Mouse (Mus musculus): ENCODE results near the gene Zfp182.

The Zfp182 gene

GRCm38 (mm10) chrX:21061866-21062543 lies at the start of gene Zfp182:
TSS of gene Zfp182 (minus strand) at chrX:21062316.
- peak; percentile 91 for DNase-seq

- no peak for DNase-seq
Observed at GRCm38 (mm10) chrX:21089867-21090239, 27.7 kb upstream of the Zfp182 start.

- peak; percentile 84 for DNase-seq
Observed at GRCm38 (mm10) chrX:21088983-21089866, 27.1 kb upstream of the Zfp182 start, which contains the start of gene Zfp300. TSS of gene Zfp300 (minus strand) at chrX:21089527.

- DNase-seq, result no peak
Observed at GRCm38 (mm10) chrX:21088645-21088982, 26.5 kb upstream of the Zfp182 start.

- DNase-seq, result no peak
Observed at GRCm38 (mm10) chrX:21068106-21068505, 6.0 kb upstream of the Zfp182 start, which contains the start of gene Spaca5. TSS of gene Spaca5 (plus strand) at chrX:21068406.

GRCm38 (mm10) chrX:21062544-21062890 lies 401 bp upstream of the Zfp182 start:
- DNase-seq, result no peak

GRCm38 (mm10) chrX:21061460-21061859 lies 656 bp downstream of the Zfp182 start:
- no peak for DNase-seq

- DNase-seq, result no peak
Observed at GRCm38 (mm10) chrX:20980901-20981300, 81.2 kb downstream of the Zfp182 start.
